Mouse (Mus musculus): ENCODE measurements around the gene Rpl23a.

DNA sequence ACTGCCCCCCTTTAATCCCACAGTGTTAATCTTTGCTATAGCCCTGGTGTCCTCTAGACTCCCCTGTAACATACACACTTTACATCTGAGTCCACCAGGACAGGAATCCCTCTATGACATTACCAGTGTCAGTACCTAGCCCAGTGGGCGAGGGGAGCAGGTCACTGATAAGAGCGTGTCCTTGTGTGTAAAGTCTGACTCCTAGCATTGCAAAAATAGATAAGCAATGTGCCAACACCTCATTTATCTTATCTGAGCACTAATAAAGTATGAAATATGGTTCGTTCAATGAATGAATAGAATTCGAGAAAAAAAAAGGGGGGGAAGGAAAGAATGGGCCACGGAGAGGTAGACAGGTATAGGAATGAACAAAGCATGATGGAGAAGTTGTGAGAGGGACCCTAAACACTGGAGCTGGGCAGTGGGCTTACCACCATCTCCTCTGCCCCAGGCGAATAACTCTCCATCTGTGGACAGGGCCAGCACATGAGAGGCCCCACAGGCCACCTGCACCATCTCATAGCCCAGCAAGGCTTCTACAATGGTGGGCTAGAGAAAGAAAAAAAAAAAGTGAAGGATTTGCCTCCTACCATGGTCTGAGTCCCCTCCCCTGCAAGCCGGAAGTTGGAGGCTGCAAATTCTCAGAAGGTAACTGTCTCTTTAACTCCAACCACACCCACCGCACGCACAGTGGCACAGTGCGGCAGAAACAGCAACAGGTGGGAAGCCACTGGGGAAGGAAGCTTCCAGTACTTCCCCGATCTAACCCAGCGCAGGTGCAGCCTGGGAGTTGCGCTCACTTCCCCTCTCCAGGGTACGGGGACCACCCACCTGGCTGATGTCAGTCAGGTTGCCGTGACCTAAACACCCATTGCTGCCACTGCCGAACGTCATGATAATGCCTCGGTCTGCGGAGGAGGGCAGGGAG, 14.6 kb downstream of the Rpl23a start:
- TF ChIP-seq TAL1 (IDR thresholded peaks at IDR 0.05; ENCODE audit: low read length): peak; percentile 70
- no peak for TF ChIP-seq USF1 (IDR thresholded peaks at IDR 0.05; ENCODE audit: low read depth, low read length)
- no peak for TF ChIP-seq CTCF (IDR thresholded peaks at IDR 0.05 in 2 of 3, conservative IDR thresholded peaks at IDR 0.05 in 1 of 3; ENCODE audit: control insufficient read depth in 1 of 3, insufficient read depth in 1 of 3, low read depth in 2 of 3, low read length in 3 of 3, poor library complexity in 1 of 3, severe bottlenecking in 1 of 3)
- TF ChIP-seq ZMIZ1 (IDR thresholded peaks at IDR 0.05; ENCODE audit: low read depth, low read length): no peak
- TF ChIP-seq TCF12 (IDR thresholded peaks at IDR 0.05; ENCODE audit: low read depth, low read length): peak; percentile 94
- peak; percentile 37; the same call in 1 of the 2 replicates for TF ChIP-seq NRF1 (IDR thresholded peaks at IDR 0.05; ENCODE audit: insufficient read depth, low read depth, low read length, poor library complexity, severe bottlenecking)
- peak; percentile 71 for TF ChIP-seq MXI1 (IDR thresholded peaks at IDR 0.05; ENCODE audit: low read depth, low read length)
- peak; percentile 68; the same call in 1 of the 2 replicates for TF ChIP-seq BHLHE40 (IDR thresholded peaks at IDR 0.05; ENCODE audit: borderline replicate concordance, low read depth, low read length)
- TF ChIP-seq GABPA (IDR thresholded peaks at IDR 0.05; ENCODE audit: low read depth, low read length): no peak
- no peak for TF ChIP-seq JUND (IDR thresholded peaks at IDR 0.05; ENCODE audit: low read depth, low read length)
- TF ChIP-seq POLR2A (IDR thresholded peaks at IDR 0.05; ENCODE audit: control insufficient read depth in 1 of 2, insufficient read depth in 1 of 2, low read depth in 1 of 2, low read length in 2 of 2, poor library complexity in 1 of 2): peak in 1 of 2 experiments; percentile 51; a peak in 2 of 4 replicates
